Mouse (Mus musculus) left cerebral cortex, adult 2 months (tissue): ENCODE measurements around the gene Igf2. TPM values are rescaled to one million over a fixed set of nuclear protein-coding genes. Genes with fewer than 3 reads are reported as not detected.
A peak's percentile ranks its signal among the peaks of the same experiment; 100 is the strongest.

Source experiments
- DNase-seq, 2 experiments: peaks; one replicate each; pipeline ENCODE4 v3.0.0; 2021 to 2022; ENCODE audit warnings: low spot score in 2 of 2, mixed read lengths in 1 of 2; ENCODE audit errors: extremely low spot score in 1 of 2
- H3K27ac ChIP-seq: fragments of 200-600 bp; 2 replicates; pipeline ENCODE4 v1.8.1; 2022
- H3K4me3 ChIP-seq: fragments of 200-600 bp; 2 replicates; pipeline ENCODE4 v1.8.1; 2022
- CTCF ChIP-seq: fragments of 200-600 bp; IDR thresholded peaks from 2 replicates; pipeline ENCODE4 v1.8.1; 2022; ENCODE audit warnings: antibody characterized with exemption, mild to moderate bottlenecking, moderate library complexity
- intact Hi-C: fragments of 180-260 bp; cut with DNase I; formaldehyde crosslinking; loops from one replicate; pipeline ENCODE4 v1.15.1; 2025
- long read RNA-seq, 2 experiments: library from polyadenylated mRNA; stranded (forward); transcript quantifications; one replicate each; pipeline ENCODE4 v2.0.0; 2021; ENCODE audit warnings: borderline mapping rate in 2 of 2
- total RNA-seq, 2 experiments: library from RNA; stranded (reverse); gene quantifications; 2 replicates each; pipeline ENCODE4 v1.2.3; 2021

Gene Igf2
- 100 to 1,000 TPM in 1 of 2 experiments, 10 to 100 TPM in 1; 67.4 to 120 TPM for total RNA-seq
- long read RNA-seq, experiment 1, partial matches to known transcripts, result 0 of 4 reads
- long read RNA-seq, experiment 1, other reads (novel, unspliced or antisense), result 4 of 4 reads
- long read RNA-seq, experiment 2, partial matches to known transcripts, result 2 of 2 reads
- long read RNA-seq, experiment 2, other reads (novel, unspliced or antisense), result 0 of 2 reads

GRCm38 (mm10) chr7:142666659-142667058 lies at the start of gene Igf2:
Gene Igf2, minus strand, starts transcription at chr7:142666816.
- no peak for DNase-seq
- no peak within 1 kb of the TSS for H3K27ac ChIP-seq
- intact Hi-C loops, result no loop called here
- no peak for TF ChIP-seq CTCF
- no peak within 1 kb of the TSS for H3K4me3 ChIP-seq

GRCm38 (mm10) chr7:142714783-142715498 lies 48.3 kb upstream of the Igf2 start:
- H3K27ac ChIP-seq, result no peak overlapping the region
- peak; percentile 90 for TF ChIP-seq CTCF
- intact Hi-C loops, result no loop called here
- H3K4me3 ChIP-seq, result no peak overlapping the region
- DNase-seq, result peak; percentile 31 to 32

GRCm38 (mm10) chr7:142706873-142707272 lies 40.3 kb upstream of the Igf2 start:
- TF ChIP-seq CTCF, result no peak
- H3K4me3 ChIP-seq, result no peak overlapping the region
- DNase-seq, result no peak
- H3K27ac ChIP-seq, result no peak overlapping the region
- intact Hi-C loops, result no loop called here

GRCm38 (mm10) chr7:142699334-142699860 lies 32.8 kb upstream of the Igf2 start:
- TF ChIP-seq CTCF, result no peak
- Histone ChIP-seq H3K4me3 (no peak overlapping the region), H3K27ac (no peak overlapping the region)
- intact Hi-C loops, result no loop called here
- DNase-seq, result no peak

DNA sequence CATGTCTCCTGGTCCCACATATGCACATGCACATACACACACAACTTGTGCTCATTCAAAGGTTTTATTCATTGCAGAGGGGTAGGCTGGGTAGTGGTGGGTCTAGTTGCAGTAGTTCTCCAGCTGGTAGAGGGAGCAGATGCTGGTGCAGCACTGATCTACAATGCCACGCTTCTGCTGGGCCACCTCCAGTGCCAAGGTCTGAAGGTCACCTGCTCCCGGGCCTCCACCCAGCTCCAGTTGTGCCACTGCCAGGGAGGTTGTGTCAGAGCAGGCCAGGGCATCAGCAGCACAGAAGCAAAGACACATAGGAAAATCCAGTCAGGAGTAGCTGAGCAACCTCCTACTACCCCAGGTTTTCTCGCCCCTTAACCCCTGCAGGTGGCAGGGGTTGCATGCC lies 12.0 kb upstream of the Igf2 start:
- intact Hi-C loops, result no loop called here
- TF ChIP-seq CTCF, result no peak
- H3K4me3 ChIP-seq, result no peak overlapping the region
- no peak for DNase-seq
- H3K27ac ChIP-seq, result no peak overlapping the region

DNA sequence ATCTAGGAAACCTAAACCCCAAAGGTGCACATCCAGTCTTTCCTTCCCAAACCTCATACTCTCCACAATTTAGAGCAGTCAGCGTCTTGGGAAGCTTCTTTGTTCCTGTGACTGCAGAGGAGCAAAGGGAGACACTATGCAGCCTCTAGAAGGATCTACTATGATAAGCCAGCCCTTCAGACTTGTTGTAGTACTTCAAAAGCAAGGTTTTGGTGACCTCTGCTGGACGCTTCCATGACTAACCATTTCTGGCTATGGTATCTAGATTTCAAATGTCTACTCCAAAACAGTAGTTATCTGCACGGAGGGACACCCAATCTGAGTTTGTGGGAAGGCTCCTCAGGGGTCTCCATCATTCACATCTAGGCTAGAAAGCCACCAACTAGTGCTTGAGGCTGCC lies 9.0 kb upstream of the Igf2 start:
- no peak overlapping the region for H3K4me3 ChIP-seq
- H3K27ac ChIP-seq, result no peak overlapping the region
- intact Hi-C loops, result loop anchor here (1.0 to 2.0 kb wide), 3 partner anchors 189 to 359 kb away; no protein-coding TSS in a partner anchor
- peak; percentile 56 to 58 for DNase-seq
- peak; percentile 65 for TF ChIP-seq CTCF

- TF ChIP-seq CTCF, result no peak
- DNase-seq, result no peak
- intact Hi-C loops, result loop anchor here (1.0 to 2.0 kb wide), 2 partner anchors 188 to 341 kb away; no protein-coding TSS in a partner anchor
Measured at GRCm38 (mm10) chr7:142675141-142675540, 8.5 kb upstream of the Igf2 start.

GRCm38 (mm10) chr7:142672120-142672519 lies 5.5 kb upstream of the Igf2 start:
- no peak overlapping the region for H3K4me3 ChIP-seq
- intact Hi-C loops, result loop anchor here (1.0 to 2.0 kb wide), 3 partner anchors 62 to 232 kb away; no protein-coding TSS in a partner anchor
- no peak overlapping the region for H3K27ac ChIP-seq
- TF ChIP-seq CTCF, result peak; percentile 85
- peak; percentile 57 to 65 for DNase-seq

More at GRCm38 (mm10) chr7:142675141-142675540, 8.5 kb upstream of the Igf2 start:
- H3K27ac ChIP-seq, result no peak overlapping the region
- H3K4me3 ChIP-seq, result no peak overlapping the region

GRCm38 (mm10) chr7:142671067-142671466 lies 4.5 kb upstream of the Igf2 start:
- TF ChIP-seq CTCF, result peak; percentile 52
- Histone ChIP-seq H3K27ac (no peak overlapping the region), H3K4me3 (no peak overlapping the region)
- no peak for DNase-seq
- intact Hi-C loops, result no loop called here

GRCm38 (mm10) chr7:142669751-142670625 lies 3.4 kb upstream of the Igf2 start, which contains the start of gene Gm49394:
Gene Gm49394, minus strand, starts transcription at chr7:142669942.
- no peak for TF ChIP-seq CTCF

DNA sequence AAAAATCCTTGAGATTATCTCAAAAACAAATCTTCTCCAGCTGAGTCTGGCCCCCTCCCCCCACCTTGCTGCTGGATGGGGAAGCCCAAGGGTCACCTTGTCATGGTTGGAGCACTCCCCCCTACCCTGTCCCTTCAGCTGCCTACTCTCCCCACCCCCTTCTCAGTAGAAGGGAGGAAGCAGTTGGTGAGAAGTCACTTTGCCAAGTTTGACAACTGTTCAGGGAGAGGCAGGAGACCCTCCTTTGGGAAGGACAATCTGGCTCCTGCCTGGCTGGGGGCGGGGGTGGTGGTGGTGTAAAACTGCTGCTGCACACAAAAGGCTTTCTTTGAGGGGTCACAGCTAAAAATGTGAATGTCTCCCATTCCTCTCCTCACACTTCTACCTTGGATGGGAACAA lies 1.7 kb upstream of the Igf2 start:
- DNase-seq, result no peak
- TF ChIP-seq CTCF, result no peak
- Histone ChIP-seq H3K27ac (no peak overlapping the region), H3K4me3 (no peak overlapping the region)
- intact Hi-C loops, result no loop called here

More at GRCm38 (mm10) chr7:142669751-142670625, 3.4 kb upstream of the Igf2 start, which contains the start of gene Gm49394:
- no peak within 1 kb of the TSS for H3K27ac ChIP-seq
- H3K4me3 ChIP-seq, result no peak within 1 kb of the TSS
- intact Hi-C loops, result no loop called here
- no peak for DNase-seq

- no peak for TF ChIP-seq CTCF
- intact Hi-C loops, result no loop called here
- H3K27ac ChIP-seq, result no peak overlapping the region
- no peak overlapping the region for H3K4me3 ChIP-seq
- no peak for DNase-seq
Measured at GRCm38 (mm10) chr7:142667521-142667920, 905 bp upstream of the Igf2 start.
